Mouse (Mus musculus) left cerebral cortex, adult 11 months (tissue): Measurements from ENCODE around the gene Nup214.
"Not testable (repeated sequence)": the region's sequence is repeated elsewhere in the genome, so short reads cannot be mapped to it uniquely, and the experiment has no call there.

Source experiments
- DNase-seq: peaks from one replicate; pipeline ENCODE4 v3.0.0; 2022; ENCODE audit warnings: low spot score

The Nup214 gene

GRCm38 (mm10) chr2:31964191-31964590 lies 10.0 kb upstream of the Nup214 start:
- DNase-seq, result no peak

GRCm38 (mm10) chr2:31965110-31965509 lies 9.1 kb upstream of the Nup214 start:
- DNase-seq, result no peak

- DNase-seq, result no peak
These were observed 7.4 kb upstream of the Nup214 start for GRCm38 (mm10) chr2:31966801-31967200.

GRCm38 (mm10) chr2:31972589-31972988 lies 1.6 kb upstream of the Nup214 start:
- DNase-seq, result no peak

- DNase-seq, result no peak
These were observed 654 bp downstream of the Nup214 start for GRCm38 (mm10) chr2:31974809-31975371.

- DNase-seq, result no peak
These were observed 13.5 kb downstream of the Nup214 start for GRCm38 (mm10) chr2:31987774-31988173.

- no peak for DNase-seq
These were observed 16.7 kb downstream of the Nup214 start for GRCm38 (mm10) chr2:31990961-31991360.

- no peak for DNase-seq
These were observed 20.7 kb downstream of the Nup214 start for GRCm38 (mm10) chr2:31994896-31995295.

GRCm38 (mm10) chr2:31996060-31996459 lies 21.8 kb downstream of the Nup214 start:
- peak; percentile 64 for DNase-seq

- no peak for DNase-seq
These were observed 23.3 kb downstream of the Nup214 start for GRCm38 (mm10) chr2:31997539-31997938.

- no peak for DNase-seq
These were observed 24.2 kb downstream of the Nup214 start for GRCm38 (mm10) chr2:31998443-31998842.

- DNase-seq, result no peak
These were observed 34.1 kb downstream of the Nup214 start for GRCm38 (mm10) chr2:32008311-32008710.

GRCm38 (mm10) chr2:32008716-32009115 lies 34.5 kb downstream of the Nup214 start:
- no peak for DNase-seq

GRCm38 (mm10) chr2:32019704-32020103 lies 45.5 kb downstream of the Nup214 start:
- DNase-seq, result no peak

GRCm38 (mm10) chr2:32020229-32020628 lies 46.0 kb downstream of the Nup214 start:
- DNase-seq, result no peak

GRCm38 (mm10) chr2:32024372-32024771 lies 50.1 kb downstream of the Nup214 start:
- no peak for DNase-seq

- no peak for DNase-seq
These were observed 55.4 kb downstream of the Nup214 start for GRCm38 (mm10) chr2:32029636-32030035.

GRCm38 (mm10) chr2:32033436-32033835 lies 59.2 kb downstream of the Nup214 start:
- DNase-seq, result no peak

GRCm38 (mm10) chr2:32034206-32034605 lies 60.0 kb downstream of the Nup214 start:
- no peak for DNase-seq

- no peak for DNase-seq
These were observed 63.1 kb downstream of the Nup214 start for GRCm38 (mm10) chr2:32037279-32037858.

- DNase-seq, result peak; percentile 48
These were observed 64.4 kb downstream of the Nup214 start for GRCm38 (mm10) chr2:32038661-32039081.

GRCm38 (mm10) chr2:32040646-32041045 lies 66.4 kb downstream of the Nup214 start:
- DNase-seq, result not testable (repeated sequence)

- DNase-seq, result no peak
These were observed 66.9 kb downstream of the Nup214 start for GRCm38 (mm10) chr2:32041087-32041486.

- DNase-seq, result no peak
These were observed 69.6 kb downstream of the Nup214 start for GRCm38 (mm10) chr2:32043836-32044235.
